Mouse (Mus musculus) c-Kit-positive CD71-negative TER-119-negative erythroid progenitor cells, embryonic 14.5 days (primary cell): Measurements from ENCODE around the gene Col4a4.

Experiments
- DNase-seq: peaks from one replicate; pipeline ENCODE4 v3.0.0-alpha.2; 2013; ENCODE audit warnings: low read depth

Col4a4 gene

GRCm38 (mm10) chr1:82412085-82412484, 174.6 kb downstream of the Col4a4 start:
- no peak for DNase-seq

- DNase-seq, result no peak
Measured at GRCm38 (mm10) chr1:82411521-82411920, 175.1 kb downstream of the Col4a4 start.

- no peak for DNase-seq
Measured at GRCm38 (mm10) chr1:82410548-82410947, 176.1 kb downstream of the Col4a4 start.

GRCm38 (mm10) chr1:82409271-82409670, 177.4 kb downstream of the Col4a4 start:
- DNase-seq, result no peak

GRCm38 (mm10) chr1:82407786-82408185, 178.9 kb downstream of the Col4a4 start:
- no peak for DNase-seq
